Mouse (Mus musculus): Measurements from ENCODE around the gene Acss2.
"Not testable (repeated sequence)": the region's sequence is repeated elsewhere in the genome, so short reads cannot be mapped to it uniquely, and the experiment has no call there.

Acss2 gene

DNA sequence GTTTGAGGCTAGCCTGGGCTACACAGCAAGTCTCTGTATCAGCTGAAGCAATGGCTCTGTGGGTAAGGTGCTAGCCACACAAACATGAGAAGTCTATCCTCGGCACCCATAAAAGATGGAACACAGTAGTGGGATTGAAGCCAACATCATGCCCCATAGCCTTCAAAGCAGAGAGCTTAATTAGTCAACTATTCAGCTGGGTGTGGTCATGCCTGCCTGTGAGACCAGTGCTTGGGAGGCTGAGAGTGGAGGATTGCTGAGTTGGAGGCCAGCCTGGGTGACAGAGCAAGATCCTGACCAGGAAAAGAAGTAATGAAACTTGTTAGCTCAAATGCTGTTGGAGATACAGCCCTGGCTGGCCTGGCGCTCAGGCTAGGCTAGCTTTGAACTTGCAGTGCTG is 73.1 kb downstream of the Acss2 start:
- no peak for DNase-seq (ENCODE audit: low spot score)

DNA sequence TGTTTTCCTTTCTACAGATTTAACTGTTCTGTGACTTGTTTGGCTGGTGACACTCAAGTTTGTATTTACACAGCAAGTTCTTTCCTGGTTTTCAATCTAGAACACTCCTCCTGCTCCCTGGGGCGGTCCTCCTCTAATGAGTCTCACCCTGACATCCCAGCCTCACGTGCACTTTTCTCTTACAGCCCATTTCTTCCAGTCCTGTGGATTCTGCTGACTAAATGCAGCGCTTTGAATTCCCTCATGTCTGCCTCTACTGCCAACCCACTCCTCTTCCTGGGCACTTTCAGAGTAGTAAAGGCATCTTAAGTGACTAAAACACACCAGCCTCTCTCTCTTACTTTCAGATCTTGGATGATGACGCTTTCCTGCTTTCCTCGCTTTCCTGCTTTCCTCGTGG is 73.9 kb downstream of the Acss2 start:
- no peak for DNase-seq (ENCODE audit: low spot score)

DNA sequence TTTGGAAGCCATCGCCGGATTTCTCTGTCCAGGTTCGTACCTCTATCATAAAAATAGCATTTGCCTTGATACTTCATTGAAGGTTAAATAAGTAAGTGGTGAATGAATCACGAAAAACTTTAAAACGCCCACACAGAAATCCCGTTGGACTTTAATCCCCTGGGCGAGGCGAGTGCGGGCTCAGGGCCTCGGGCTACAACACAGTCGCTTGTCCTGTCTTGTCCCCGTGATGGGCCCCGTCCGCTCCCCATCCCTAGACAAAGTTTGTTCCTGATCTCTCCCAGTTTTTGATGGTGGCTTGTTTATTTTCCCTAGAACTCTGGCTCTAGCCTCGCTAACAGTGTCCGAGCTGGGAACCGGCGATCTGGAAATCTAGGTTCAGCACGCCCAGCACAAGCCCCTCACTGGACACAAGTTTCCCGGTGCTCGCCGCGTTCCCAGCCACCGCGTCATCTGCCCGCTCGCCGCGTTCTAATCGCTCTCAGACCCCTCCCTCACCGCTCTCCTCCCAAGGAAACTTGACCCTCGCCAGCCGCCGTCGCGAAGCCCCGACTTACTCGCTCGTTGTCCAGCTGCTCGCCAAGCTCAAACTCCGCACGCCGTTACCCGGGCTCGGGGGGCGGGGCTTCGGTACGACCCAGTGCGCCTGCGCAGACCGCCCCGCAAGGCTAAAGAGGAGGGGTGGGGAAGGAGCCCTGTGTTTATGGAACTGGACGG is 74.5 kb downstream of the Acss2 start, which contains the start of gene Gss:
Gene Gss, minus strand, starts transcription at position 674 of the 717 bp plus-strand sequence.
- peak; percentile 100 for DNase-seq (ENCODE audit: low spot score)

DNA sequence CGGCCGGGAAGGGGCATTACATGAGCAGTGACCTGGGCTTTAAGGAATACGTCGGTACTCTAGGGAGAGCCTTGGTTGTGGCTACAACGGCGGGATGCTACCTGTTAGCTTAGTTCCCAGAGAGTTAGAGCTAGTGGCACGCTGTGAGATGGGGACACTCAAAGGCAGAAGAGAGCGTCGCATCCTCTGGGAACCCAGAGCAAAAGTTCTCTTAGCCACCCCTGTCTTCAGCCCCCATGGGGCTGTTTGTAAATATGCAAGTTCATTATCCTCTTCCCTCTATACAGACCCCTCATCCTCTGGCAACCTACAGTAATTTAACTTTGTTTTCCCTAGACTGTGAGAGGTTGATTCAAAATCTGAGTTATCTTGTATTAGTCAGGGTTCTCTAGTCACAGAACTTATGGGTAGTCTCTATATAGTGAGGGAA is 75.1 kb downstream of the Acss2 start:
- DNase-seq (ENCODE audit: low spot score): no peak

DNA sequence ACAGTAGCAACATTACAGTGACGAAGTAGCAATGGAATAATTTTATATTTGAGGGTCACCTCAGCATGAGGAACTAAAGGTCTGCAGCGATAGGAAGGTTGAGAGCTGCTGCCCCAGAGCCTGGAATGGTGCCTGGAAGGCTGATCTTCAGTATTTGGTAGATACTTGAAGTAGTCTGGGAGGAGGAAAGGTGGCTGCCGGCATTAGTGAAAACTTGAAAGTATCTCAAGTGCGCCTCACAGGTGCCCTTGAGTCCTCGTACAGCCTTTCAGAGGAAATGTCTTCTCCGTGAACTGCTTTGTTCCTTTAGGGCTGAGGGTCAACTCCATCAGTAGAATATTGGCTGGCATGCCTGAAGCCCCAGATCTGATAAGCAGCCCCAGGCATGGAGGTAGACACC is 77.8 kb downstream of the Acss2 start:
- no peak for DNase-seq (ENCODE audit: low spot score)

DNA sequence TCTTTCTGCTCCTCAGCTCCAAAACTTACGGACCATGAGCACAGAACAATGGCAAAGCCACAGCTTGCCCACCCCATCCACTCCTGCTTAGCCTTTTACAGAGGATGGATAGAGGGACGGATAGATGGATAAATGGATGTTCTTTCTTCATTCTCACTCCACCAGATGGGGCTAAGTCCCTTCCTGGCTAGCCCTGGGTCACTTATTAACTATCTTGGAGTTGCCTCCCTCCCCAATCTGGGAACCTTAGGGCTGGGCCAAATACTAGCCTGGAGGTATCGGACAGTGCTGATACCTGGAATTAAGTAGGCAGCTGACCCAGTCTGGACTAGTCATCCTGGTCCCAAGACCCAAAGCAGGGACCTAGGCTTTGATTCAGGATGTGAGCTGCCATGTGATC is 86.0 kb downstream of the Acss2 start:
- DNase-seq (ENCODE audit: low spot score): no peak

DNA sequence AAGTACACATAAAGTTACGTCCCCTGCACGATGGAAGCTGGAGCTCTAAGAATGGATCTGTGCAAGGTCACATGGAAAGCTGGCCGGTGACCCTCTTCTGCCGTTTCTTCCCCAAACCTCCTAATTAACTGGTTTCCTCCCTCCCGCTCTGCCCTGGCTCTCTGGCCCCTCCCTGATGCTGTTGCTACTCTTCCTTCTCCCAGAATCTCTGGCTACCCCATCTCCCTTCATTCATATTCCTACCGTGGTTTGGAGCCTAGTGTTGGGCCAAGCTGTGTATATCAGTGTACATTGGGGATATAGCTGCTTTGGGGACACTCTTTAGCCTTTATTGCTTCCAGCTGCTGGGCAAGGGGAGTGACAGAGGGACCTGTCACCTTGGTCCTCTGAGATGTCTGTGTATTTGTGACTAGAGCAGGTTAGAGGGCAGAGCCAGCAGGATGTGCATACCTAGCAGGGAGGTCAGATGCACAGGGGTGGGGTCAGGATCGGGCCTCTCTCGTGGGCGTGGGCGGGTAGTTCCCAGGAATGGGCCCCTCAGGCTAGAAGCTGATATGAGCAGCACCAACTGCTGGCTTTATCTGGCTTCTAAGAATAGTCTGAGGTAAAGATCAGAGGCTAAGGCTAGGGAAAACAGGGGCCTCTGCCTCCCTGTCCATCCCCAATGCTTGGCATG is 87.0 kb downstream of the Acss2 start:
- no peak for DNase-seq (ENCODE audit: low spot score)

DNA sequence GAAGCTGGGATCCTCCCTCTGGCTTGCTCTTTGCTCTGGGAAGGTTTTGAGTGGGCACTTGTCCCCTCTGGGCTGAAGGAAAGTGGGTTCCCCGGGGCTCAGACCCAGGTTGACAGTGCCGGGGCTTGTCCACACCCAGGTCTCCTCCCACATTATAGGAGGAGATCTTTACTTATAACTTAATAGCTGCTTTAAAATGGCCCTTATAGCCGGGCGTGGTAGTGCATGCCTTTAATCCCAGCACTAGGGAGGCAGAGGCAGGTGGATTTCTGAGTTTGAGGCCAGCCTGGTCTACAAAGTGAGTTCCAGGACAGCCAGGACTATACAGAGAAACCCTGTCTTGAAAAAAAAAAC is 87.5 kb downstream of the Acss2 start:
- DNase-seq (ENCODE audit: low spot score): not testable (repeated sequence)

DNA sequence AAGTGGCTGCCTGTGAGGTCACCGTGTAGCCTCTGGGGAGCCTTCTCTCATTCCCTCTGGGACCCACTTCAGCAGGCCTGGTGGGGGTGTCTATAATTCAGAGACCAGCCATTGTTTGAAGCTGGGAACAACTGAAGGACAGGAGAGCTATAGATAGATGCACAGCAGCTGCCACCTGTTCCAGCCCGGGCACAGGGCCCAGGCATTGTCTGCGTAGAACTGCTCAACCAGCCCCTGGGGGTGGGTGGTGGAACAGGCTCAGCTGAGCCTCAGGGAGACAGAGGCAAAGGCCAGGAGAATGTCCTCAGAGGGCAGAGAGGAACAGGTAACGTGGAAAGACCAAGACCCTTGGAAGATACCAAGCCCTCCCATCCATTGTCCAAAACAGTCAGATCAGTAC is 88.6 kb downstream of the Acss2 start:
- no peak for DNase-seq (ENCODE audit: low spot score)

DNA sequence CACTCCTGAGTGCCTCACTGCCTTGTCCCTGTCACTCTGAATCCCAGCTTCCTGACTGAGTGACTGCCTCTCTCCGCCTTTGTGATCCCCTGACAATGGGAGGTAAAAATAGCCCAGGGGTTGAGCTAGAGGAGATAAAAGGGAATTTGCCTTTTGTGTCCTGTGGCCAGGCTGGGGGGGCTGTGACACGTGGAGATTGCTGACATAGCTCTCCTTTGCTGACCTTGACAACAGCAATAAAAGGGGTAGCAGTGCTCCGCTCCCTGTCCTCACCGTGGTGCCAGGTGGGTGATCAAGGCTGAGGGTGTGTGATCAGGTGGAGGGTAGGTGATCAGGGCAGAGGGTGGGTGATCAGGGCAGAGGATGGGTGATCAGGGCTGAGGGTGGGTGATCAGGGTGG is 93.2 kb downstream of the Acss2 start, which contains the start of gene Myh7b:
Gene Myh7b, plus strand, starts transcription at position 235 of the 400 bp plus-strand sequence.
- no peak for DNase-seq (ENCODE audit: low spot score)

DNA sequence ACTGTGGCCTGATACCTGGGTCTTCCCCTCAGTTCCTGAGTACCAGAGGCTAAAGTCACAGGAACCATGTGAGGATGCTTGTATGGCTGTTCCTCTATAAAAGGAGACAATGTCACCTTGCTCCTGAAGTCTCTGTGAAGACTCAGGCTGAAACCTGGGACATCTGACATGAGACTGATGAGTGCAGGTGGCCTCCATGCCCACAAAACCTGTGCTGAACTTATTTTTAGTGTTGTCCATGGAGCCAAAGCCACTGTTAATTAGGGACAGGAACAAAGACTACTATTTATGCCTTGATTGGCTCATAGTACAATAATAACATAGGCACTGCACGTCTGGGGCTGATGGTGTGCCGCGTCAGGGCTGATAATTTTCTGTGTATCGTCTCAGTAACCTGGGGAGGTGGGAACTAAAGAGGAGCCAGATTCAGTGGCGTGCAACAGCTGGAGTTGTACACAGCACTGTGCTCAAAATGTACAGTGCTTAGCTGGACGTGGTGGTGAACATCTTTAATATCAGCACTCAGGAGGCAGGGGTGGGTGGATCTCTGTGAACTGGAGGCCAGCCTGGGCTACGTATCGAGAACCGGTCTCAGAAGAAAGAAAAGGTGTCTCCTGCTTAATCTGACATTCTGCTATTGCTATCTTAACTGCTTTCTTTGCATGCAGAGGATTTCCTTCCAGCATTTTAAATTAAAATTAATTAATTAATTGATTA is 94.2 kb downstream of the Acss2 start:
- no peak for DNase-seq (ENCODE audit: low spot score)

DNA sequence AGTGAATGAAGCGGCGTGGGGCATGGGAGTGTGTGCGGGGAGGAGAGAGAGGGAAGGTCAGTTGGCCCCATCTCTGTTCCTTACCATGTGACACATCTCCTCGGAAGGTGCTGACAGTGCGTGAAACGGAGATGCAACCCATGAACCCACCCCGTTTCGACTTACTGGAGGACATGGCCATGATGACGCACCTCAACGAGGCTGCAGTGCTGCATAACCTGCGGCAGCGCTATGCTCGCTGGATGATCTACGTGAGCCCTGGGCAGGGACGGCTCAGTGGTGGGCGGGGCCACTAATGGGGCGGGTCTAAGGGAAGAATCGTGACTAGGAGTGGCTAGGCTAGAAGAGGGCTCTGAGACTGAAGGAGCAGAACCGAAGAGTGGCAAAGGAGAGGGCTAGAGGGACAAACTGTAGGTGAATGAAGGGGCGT is 95.6 kb downstream of the Acss2 start:
- DNase-seq (ENCODE audit: low spot score): peak; percentile 72

DNA sequence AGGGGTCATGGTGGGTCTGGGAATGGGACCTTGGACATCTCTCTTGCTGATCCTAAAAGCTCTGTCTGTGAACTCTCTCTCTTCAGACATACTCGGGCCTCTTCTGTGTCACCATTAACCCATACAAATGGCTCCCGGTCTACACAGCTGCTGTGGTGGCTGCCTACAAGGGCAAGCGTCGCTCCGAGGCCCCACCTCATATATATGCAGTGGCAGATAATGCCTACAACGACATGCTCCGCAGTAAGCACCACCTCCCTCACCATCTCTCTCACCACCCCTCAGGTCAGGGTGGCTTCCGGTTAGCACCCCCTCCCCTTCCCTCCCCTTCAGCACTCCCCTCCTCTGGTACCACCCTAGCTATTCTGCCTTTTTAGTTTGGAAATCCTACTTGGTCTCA is 96.2 kb downstream of the Acss2 start:
- no peak for DNase-seq (ENCODE audit: low spot score)

DNA sequence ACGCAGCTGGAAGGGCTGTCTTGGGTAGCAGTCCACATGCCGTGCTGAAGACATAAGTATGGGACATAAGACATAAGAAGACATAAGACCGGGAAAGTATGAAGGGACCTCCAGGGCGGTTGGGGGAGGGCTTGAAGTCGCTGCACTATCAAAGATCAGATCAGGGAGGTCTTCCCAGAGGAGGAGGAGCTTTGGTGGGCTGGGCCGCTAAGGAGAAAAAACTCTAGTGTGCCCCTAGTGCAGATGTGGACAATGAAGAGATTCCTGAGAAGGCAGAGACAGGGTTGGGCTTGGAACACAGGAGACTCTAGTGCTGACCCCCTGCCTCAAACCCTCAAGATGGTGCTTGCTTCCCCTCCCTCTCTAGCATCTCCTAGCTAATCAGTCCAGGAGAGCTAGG is 99.2 kb downstream of the Acss2 start:
- no peak for DNase-seq (ENCODE audit: low spot score)

DNA sequence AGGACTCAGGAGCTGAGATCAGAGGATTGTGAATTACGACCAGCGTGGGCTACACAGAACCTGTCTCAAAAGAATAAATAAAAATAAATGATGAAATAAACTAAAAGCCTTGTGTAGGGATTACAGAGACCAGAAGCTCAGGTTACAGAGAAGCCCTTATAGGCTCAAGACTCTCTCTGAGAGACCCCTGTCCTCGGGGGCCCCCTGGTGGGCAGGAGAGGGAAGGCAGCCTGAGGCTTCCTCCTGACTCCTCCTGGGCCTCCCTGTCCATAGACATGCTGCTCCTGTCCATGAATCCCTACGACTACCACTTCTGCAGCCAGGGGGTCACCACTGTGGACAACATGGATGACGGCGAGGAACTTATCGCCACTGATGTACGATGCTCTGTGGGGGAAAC is 102.1 kb downstream of the Acss2 start:
- DNase-seq (ENCODE audit: low spot score): peak; percentile 93

DNA sequence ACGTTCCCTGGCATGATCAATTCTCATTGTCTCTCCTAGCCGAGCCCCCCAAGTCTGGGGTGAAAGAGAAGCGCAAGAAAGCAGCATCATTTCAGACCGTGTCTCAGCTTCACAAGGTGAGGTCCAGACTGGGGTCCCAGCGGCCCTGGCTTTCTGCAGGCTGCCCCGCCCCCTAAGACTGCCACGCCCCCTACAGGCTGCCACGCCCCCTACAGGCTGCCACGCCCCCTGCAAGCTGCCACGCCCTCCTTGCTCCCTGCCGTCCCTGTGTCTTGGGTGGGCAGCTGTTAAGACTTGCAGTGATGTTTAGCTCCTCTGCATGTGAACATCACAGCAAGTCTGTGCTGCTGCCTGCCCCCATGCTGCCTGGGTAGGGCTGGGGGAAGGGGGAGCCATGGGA is 104.9 kb downstream of the Acss2 start:
- no peak for DNase-seq (ENCODE audit: low spot score)

DNA sequence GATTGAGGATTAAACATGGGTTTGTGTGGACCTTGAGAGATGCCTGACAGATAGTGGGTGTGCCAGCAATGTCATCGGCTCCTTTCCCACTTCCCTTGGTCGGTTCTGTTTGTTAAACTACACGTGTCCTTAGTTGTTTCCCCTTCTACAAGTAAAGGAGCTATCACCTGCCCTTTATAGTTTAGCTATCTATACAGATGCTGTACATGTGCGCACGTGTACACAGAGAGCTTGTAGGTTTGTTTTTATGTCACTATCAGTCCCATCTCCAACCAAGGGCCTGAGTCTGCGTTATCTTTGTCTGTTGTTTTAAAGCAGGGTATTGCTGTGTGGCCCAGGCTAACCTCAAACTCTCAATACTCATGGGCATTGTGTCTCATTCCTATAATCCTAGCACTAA is 106.2 kb downstream of the Acss2 start:
- no peak for DNase-seq (ENCODE audit: low spot score)

DNA sequence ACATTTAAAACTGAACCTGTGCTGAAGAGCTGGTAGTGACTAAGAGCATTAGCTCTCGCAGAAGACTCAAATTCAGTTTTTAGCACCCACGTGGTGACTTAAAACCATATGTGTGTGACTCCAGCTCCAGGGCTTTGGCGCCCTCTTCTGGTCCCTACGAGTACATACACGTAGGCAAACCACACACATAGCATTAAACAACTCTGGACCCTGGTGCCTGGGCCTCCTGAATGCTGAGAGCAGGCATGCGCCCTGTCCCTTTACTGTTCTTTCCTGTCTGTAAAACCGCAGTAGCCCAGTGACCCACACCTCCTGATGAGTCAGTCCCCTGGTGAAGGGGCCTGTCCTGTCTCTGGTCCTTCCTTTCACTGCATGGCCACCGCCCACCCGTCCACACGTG is 107.0 kb downstream of the Acss2 start:
- DNase-seq (ENCODE audit: low spot score): no peak

DNA sequence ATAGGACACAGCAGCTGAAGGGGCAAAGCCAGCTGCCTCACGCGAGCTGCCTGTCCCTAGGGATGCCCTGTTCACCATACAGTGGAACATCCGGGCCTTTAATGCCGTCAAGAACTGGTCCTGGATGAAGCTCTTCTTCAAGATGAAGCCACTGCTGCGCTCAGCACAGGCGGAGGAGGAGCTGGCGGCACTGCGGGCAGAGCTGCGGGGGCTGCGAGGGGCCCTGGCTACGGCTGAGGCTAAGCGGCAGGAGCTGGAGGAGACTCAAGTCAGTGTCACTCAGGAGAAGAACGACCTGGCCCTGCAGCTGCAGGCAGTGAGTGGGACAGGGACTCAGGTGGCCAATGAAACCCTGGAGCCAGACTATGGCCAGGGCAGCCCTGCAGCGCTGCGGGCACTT is 108.5 kb downstream of the Acss2 start:
- no peak for DNase-seq (ENCODE audit: low spot score)

DNA sequence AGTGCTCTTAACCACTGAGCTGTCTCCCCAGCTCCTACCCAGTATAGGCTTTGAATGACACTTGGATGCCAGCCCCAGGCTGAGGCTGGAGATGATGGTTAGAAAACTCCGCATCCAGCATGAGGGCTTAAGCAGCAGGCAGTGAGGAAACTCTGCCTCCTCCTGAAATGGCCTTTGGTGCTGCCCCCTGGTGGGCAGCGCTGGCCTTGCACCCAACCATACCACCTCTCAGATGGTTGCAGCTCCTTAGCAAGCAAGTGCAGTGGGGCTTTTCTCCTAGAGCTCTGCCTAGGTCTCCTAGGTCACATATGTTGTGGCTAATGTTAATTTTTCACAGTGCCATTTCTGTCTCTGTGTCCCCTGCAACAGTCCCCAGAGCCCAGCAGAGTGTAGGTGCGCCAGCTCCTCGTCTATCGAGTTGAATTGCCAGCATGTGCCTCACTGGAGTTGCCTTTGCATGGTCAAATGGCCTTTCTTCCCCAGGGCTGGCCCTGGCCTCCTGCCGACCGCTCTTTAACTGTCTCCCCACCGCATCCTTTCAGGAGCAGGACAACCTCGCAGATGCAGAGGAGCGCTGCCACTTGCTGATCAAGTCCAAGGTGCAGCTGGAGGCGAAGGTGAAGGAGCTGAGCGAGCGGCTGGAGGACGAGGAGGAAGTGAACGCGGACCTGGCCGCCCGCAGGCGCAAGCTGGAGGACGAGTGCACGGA is 109.4 kb downstream of the Acss2 start:
- DNase-seq (ENCODE audit: low spot score): peak; percentile 72

DNA sequence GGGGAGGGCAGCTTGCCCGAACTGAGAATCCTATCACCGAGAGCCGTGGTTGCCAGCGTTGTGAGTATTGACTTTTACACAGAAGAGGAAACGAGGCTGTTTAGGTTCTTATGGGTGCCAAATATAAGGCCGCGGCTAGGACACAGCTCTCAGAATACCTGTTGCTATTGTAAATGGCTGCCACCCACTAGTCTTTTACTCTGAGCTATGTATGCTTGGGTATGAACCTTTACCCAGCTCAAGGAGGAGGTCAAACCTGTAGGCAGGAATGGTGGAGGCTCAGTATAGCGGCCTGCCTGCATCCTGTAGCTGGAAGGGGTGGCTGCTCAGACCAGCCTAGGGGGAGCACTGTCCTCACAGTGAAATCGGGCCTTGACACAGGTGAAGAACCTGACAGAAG is 110.4 kb downstream of the Acss2 start:
- no peak for DNase-seq (ENCODE audit: low spot score)

DNA sequence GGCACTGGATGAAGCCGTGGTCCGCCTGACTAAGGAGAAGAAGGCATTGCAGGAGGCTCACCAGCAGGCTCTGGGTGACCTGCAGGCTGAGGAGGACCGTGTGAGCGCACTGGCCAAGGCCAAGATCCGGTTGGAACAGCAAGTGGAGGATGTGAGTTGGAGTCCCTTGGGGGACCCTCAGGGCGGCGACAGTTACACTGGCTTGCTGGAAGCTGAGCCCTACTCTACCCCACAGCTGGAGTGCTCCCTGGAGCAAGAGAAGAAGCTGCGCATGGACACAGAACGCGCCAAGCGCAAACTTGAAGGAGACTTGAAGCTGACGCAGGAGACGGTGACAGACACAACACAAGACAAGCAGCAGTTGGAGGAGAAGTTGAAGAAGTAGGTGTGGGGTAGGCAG is 110.8 kb downstream of the Acss2 start:
- no peak for DNase-seq (ENCODE audit: low spot score)

Measured in urinary bladder, postnatal 14 days (tissue).